Mouse (Mus musculus): ENCODE data around the gene Foxp1.

DNA sequence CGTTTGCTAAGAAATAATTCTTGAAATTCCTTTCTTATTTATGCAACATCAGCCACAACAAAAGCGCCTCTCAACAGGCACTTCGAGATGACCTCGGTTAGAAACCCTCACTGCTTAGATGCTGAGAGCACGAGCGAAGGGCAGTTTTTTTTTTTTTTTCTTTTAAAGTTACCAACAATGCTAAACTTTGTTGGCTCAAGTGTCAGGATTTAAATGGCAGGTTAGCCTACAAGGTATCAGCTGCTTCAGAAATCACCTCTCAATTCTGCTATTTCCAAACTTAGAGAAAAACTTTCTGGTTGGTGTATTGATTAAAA lies 493.6 kb downstream of the Foxp1 start:
- TF ChIP-seq CTCF (IDR thresholded peaks at IDR 0.05; ENCODE audit: low read depth, low read length) (no peak), POLR2A (IDR thresholded peaks at IDR 0.05; ENCODE audit: borderline replicate concordance, low read depth, low read length) (no peak)
